Mouse (Mus musculus) gastrocnemius, adult 18-20 months (tissue): ENCODE data around the gene Aqp9. TPM values are rescaled to one million over a fixed set of nuclear protein-coding genes. Genes with fewer than 3 reads are reported as not detected.
"Not testable (repeated sequence)": the region's sequence is repeated elsewhere in the genome, so short reads cannot be mapped to it uniquely, and the experiment has no call there.

Experiments
- DNase-seq: peaks from one replicate; pipeline ENCODE4 v3.0.0; 2021; ENCODE audit warnings: low spot score
- total RNA-seq, 2 experiments: library from RNA; stranded (reverse); gene quantifications; 2 replicates each; pipeline ENCODE4 v1.2.3; 2021

Aqp9 gene
- total RNA-seq, 2 experiments from 2014 or later, result 0.24 TPM; not detected in 1

DNA sequence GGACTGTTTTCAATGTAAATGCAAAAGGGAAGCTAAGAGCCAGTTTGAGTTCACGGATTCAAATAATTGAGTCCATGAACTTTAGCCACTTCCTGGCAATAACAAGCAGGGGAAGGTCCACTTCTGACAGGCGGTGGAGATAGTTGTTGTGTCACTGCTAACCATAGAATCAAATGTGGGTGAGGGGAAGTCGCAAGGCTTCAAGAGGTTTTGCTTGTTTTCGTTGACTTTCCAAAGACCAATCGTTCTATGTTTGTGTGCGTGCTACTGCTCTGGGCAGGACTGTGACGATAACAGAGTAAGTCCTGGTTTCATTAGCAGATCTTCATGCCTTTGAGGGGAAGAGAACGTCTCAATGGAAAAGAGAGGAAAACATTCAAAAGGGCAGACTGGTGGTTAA is 28.3 kb downstream of the Aqp9 start:
- no peak for DNase-seq

DNA sequence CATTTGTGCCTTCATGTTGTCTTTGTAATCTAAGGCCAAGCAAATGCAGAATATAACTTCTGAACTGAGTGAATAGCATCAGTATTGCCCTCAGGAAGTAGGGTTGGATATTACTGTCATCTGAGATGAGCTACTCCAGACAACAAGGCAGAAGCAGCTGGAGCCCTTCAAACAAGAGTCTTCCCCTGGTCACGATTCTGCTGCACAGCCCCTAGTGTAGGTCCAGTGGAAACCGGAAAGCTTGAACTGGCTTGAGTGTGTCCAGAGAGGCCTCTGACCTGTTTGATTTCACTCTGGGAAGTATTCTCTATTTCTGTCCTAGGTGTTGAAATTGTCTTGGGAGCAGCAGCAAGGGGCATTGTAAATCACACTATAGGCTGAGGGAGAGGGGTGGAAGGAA is 29.5 kb downstream of the Aqp9 start:
- DNase-seq, result no peak

DNA sequence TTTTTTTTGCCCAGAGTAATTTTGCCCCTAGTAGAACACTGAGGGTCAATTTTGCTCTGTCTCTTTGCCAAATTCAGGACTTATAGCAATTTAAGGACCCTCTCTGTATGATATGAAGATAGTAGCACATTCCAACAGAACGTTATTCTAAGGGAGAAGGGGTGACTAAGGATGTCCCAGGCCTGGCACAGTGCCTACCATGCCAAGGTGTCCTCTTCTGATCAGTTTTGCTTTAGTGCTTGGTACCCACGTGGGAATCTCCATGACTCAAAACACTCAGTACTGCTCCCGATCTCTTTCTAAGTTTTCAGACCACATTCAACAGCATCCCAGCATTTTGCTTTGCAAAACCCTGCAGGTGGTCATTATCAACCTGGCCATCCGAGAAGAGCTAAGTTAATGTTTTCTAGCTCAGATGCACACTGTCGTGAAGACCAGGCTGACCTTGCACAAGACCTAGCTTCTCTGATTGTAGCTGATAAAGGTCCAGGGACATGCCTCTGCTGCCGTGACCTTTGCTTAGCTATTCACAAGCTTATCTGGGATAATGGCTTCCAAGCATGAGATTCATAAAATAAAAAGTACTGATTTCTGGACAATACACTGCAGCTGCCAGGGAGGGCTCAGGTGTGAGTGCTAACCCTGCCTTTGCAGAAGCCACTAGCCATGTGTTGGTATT is 31.1 kb downstream of the Aqp9 start:
- DNase-seq, result no peak

GRCm38 (mm10) chr9:71135073-71135472 is 33.4 kb downstream of the Aqp9 start:
- DNase-seq, result no peak

- DNase-seq, result no peak
These were observed 35.3 kb downstream of the Aqp9 start for GRCm38 (mm10) chr9:71133190-71133589.

GRCm38 (mm10) chr9:71131822-71132221 is 36.7 kb downstream of the Aqp9 start:
- DNase-seq, result no peak

GRCm38 (mm10) chr9:71128911-71129310 is 39.6 kb downstream of the Aqp9 start:
- peak; percentile 65 for DNase-seq

DNA sequence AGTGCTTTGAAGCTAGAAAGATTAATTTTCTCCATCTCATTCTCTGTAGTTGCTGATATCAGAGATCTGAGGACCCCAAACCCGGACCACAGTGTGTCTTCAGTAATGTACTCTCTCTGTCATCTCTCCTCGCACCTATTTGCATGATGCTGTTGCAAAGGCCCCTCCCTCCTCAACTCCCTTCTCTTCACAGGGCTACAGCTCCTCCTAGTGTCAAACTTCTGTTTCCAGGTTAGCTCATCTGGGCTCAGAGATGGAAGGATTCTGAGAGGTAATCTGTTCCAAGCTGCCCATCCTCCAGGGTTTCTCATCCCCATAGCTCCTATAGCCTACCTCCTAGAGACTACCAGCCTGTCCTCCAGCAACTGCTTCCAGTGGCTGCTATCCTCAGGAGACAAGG is 42.3 kb downstream of the Aqp9 start:
- no peak for DNase-seq

- DNase-seq, result not testable (repeated sequence)
These were observed 45.4 kb downstream of the Aqp9 start for GRCm38 (mm10) chr9:71123095-71123494.

DNA sequence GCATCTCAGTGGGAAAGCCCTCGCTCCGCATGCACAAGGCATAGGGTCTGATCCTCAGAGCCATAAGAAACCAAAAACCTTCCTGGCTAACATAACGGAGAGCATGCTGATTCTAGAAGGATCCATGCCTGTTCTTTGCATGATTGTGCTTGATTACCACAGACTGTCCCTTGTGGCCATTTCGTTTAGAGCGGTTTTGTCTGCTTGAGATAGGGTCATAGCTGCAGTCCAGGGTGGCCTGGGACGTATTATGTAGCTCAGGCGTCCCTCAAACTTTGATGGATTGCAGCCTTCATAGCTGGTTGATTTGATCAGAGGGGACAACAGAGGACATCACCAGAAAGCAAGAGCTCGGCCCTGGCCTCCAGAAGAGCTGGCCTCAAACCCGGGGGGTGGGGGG is 47.6 kb downstream of the Aqp9 start:
- no peak for DNase-seq

DNA sequence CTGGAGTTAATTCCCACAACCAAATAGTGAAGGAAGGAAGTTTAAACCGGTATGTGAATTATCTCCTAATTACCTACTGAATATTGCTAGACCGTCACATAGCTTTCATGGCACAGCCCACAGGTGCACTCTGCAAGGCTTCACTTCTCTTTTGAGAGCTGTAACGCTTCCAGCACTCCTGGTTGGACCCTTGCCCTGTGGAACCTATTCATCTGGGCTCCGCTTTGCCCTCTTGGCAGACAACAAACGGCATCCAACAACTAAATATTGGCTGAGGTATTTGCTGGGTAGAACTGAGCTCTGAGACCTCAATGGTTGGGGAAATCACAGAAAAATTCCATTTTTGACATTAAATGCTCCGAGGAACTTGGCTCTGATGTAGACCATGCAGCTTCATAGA is 55.3 kb downstream of the Aqp9 start:
- no peak for DNase-seq

DNA sequence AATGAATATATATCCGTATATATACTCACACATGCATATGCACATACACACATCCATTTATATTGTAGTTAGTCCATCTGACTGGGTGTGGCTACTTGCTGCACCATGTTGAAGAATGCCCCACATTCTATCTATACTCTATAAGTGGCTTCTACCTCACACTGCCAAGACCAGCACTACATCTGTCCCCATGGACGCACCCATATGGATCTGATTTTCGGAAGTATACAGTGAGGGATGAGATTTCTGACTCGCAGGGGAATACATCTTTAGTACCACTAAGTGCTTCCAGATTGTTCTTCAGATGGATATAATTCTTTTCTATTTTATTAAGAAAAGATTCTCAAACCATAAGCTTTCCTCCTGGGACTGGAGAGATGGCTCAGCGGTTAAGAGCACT is 65.0 kb downstream of the Aqp9 start:
- no peak for DNase-seq

- DNase-seq, result no peak
These were observed 74.4 kb downstream of the Aqp9 start for GRCm38 (mm10) chr9:71094066-71094465.

GRCm38 (mm10) chr9:71092038-71092437 is 76.4 kb downstream of the Aqp9 start:
- peak; percentile 29 for DNase-seq

DNA sequence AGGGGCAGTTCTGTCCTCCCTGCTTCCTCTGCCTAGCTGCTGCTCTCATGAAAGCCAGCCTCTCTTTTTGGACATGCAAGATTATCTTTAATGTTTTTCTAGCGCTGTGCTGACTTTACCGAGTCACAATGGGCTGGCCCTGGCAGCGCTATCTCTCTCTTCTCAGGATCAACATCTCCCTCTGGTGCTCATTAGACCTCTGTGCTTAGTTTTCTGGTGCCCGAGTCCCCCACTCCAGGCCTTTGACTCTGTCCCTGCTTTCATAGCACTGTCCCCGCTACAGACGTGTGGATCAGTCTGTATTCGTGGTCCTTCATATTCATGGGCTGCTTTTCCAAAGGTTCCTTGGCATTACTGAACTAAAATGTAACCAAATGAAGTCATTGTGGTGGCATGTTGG is 89.3 kb downstream of the Aqp9 start:
- DNase-seq, result no peak

GRCm38 (mm10) chr9:71077251-71077825 is 91.1 kb downstream of the Aqp9 start:
- no peak for DNase-seq

DNA sequence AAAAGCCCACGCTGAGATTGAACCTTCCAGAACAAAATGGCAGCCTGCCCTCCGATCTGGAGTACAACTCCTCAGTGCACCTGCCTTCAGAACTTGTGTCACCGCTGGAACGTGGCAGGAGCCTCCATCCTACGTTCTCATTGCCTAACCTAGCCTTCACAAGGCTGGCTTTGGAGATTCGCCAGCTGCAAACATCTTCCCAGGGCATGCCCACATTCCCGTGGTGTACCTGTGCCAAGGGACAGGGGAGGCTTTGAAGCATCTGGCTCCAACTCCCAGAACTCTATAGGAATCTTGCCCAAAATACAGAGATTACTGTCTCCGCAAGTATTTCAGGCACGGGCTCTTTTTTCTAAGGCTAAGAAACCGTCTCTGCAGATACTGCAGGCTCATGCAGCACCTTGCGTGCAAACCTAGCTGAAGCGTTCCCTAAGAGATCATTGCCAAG is 92.3 kb downstream of the Aqp9 start:
- no peak for DNase-seq

DNA sequence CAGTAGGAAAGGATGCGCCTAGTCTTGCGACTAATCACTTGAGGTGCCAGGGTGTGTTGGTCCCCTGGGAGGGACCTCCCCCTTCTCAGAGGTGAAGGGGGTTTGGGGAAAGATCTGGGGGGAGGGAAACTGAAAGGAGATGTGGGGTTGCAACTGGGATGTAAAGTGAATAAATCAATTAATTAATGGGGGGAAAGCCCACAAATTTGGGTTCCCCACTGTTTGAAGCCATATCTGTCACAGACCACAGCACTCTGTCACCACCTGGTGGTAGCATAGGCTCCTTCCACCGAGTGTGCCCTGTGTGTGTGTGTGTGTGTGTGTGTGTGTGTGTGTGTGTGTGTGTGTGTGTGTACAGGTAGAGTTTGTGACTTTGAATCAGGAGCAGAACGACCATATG is 94.7 kb downstream of the Aqp9 start:
- no peak for DNase-seq

DNA sequence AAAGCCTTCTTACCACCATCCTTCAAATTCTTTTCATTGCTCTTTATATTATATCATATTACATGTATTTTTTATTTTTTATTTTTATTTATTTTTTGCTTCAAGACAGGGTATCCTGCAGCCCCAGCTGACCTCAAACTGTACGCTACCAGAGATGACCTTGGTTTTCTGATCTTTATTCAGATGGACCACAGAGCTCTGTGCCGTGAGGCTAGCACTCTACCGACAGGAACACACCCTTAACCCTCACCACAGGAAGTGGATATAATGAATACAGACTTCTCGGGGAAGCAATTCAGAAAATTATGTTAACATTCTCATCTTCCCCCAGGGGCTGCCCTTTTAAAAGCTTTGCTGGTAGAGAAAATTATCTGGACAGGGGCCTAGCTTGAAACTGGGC is 95.4 kb downstream of the Aqp9 start:
- no peak for DNase-seq

DNA sequence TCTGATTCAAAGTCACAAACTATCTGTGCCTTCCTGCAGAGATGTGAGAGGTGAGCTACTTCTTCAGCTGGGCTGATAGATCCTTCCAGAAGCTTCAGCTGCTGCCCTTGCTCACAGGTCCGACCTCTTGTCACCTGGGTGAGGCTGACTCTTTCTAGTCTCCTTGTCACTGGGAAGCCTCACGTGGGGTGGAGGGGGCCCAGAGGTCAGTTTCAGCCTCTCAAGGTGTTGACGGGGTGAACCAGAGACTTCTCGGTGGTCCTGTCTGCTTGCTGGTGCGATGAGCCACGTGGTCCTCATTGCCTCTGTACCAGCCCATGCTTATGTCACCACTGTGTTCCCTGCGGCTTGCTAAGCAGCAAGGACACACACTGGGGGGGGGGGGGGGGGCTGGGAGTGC is 96.0 kb downstream of the Aqp9 start:
- no peak for DNase-seq

DNA sequence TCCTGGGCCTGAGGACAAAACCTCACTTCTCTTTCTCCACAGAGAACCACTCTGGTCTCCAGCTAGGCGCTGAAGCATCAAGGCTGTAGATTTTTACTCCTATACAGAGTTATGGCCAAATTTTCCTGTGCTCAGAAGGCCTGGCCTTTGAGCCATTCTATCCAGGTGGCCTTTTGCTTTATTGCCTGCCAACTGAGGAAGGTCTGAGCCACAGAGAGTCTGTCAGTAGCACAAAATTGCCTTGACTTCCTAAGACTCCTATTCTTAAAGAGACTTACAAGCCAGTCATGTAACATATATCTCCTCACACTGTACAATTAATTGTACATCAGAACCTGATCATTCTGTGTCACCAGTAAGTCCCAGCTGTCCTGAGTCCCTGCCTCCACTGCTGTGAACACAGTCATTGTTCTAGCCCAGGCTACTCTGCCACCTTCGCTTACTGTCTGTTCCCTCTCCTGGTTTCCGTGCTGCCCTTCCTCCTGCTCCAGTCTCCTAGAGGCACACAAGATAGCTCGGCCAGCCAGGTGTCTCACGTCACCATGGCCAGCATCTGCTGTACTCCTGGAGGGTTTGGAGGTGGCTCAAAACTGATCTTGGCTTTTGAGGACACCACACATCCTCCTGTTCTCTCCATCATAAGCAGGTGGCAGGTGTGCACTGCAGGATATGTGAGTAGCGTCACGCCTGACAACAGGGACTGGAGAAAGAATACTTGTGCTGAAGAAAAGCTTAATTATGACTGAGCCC is 96.7 kb downstream of the Aqp9 start:
- DNase-seq, result no peak

DNA sequence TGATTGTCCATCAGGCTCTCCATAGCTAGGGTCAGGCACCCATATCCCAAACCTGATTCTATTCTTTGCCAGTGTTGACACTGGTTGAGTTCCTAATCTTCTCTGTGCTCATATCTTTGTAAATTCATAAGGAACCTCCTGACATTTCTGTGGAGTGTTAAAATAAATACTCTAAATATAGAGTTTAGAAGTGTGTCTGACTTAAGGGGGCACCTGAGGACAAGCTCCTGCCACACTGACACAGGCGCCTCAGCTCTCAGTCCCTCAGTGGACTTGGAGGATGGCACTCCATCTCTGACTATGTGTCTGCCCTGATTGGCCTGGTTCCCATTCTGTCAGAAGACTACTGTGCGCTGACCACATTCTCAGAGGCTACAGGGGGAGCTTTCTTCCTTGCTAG is 97.9 kb downstream of the Aqp9 start:
- DNase-seq, result no peak

DNA sequence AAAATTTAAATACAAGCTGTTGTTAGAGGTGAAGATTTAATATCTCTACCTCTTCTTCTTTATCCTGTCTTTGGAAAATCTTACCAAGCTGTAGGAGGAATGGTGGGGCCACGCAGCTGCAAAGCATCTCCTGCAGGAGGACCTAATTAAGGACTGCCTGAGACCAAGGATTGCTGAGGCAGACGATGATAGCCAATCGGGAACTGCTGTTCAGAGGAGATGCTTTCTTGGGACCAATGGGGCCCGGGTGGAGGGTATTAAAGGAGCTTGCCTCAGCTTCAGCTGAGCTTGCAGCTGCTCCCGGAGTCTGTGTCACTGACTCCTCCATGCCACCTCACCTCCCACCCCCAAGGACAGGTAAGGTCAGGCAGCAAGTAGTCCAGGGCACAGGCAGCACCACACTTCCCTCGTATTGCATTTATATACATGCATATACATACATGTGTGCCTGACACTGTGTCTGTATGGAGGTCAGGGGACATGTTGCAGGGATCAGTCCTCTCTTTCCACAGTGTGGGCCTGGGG is 99.6 kb downstream of the Aqp9 start:
- no peak for DNase-seq
